Mouse (Mus musculus) embryo, embryonic 10.5 days (tissue): ENCODE results near the gene Lmtk3.
A peak's percentile ranks its signal among the peaks of the same experiment; 100 is the strongest.

Experiments used
- DNase-seq: peaks from one replicate; pipeline ENCODE4 v3.0.0-alpha.2; 2015; ENCODE audit warnings: low spot score

Lmtk3 gene

GRCm38 (mm10) chr7:45784524-45785372 is 1.2 kb downstream of the Lmtk3 start, which contains the start of gene Sult2b1:
Gene Sult2b1, minus strand, starts transcription at chr7:45784669.
- peak; percentile 97 for DNase-seq

- DNase-seq = no peak
Measured at GRCm38 (mm10) chr7:45785388-45786135, 2.0 kb downstream of the Lmtk3 start.

GRCm38 (mm10) chr7:45786136-45786578 is 2.6 kb downstream of the Lmtk3 start:
- peak; percentile 95 for DNase-seq

GRCm38 (mm10) chr7:45786661-45787413 is 3.3 kb downstream of the Lmtk3 start:
- DNase-seq = peak; percentile 86

- no peak for DNase-seq
Measured at GRCm38 (mm10) chr7:45787642-45788041, 4.1 kb downstream of the Lmtk3 start.

GRCm38 (mm10) chr7:45790721-45791120 is 7.2 kb downstream of the Lmtk3 start:
- no peak for DNase-seq

GRCm38 (mm10) chr7:45791756-45792490 is 8.4 kb downstream of the Lmtk3 start:
- DNase-seq = no peak

- DNase-seq = no peak
Measured at GRCm38 (mm10) chr7:45793240-45793639, 9.7 kb downstream of the Lmtk3 start.

- no peak for DNase-seq
Measured at GRCm38 (mm10) chr7:45793969-45794585, 10.5 kb downstream of the Lmtk3 start.

- DNase-seq = no peak
Measured at GRCm38 (mm10) chr7:45794971-45795370, 11.4 kb downstream of the Lmtk3 start.

- no peak for DNase-seq
Measured at GRCm38 (mm10) chr7:45796950-45797349, 13.4 kb downstream of the Lmtk3 start.

GRCm38 (mm10) chr7:45797661-45798510 is 14.3 kb downstream of the Lmtk3 start:
- DNase-seq = no peak

GRCm38 (mm10) chr7:45798511-45798836 is 14.9 kb downstream of the Lmtk3 start:
- no peak for DNase-seq

GRCm38 (mm10) chr7:45798931-45799330 is 15.4 kb downstream of the Lmtk3 start:
- no peak for DNase-seq

GRCm38 (mm10) chr7:45800001-45800400 is 16.5 kb downstream of the Lmtk3 start:
- DNase-seq = no peak

GRCm38 (mm10) chr7:45800546-45801204 is 17.1 kb downstream of the Lmtk3 start:
- peak; percentile 64 for DNase-seq

- DNase-seq = peak; percentile 95
Measured at GRCm38 (mm10) chr7:45801348-45801747, 17.8 kb downstream of the Lmtk3 start.

- DNase-seq = no peak
Measured at GRCm38 (mm10) chr7:45802551-45802950, 19.0 kb downstream of the Lmtk3 start.

GRCm38 (mm10) chr7:45805941-45806340 is 22.4 kb downstream of the Lmtk3 start:
- no peak for DNase-seq

GRCm38 (mm10) chr7:45808471-45808870 is 24.9 kb downstream of the Lmtk3 start:
- DNase-seq = no peak
